Mouse (Mus musculus) hindbrain, embryonic 11.5 days (tissue): ENCODE data around the gene Slc24a2. TPM values are rescaled to one million over a fixed set of nuclear protein-coding genes. Genes with fewer than 3 reads are reported as not detected.

Source experiments
- ATAC-seq: fragments of 200-750 bp; cut with Nextera tagmentation; 2 replicates; pipeline ENCODE4 v1.8.0; 2017; ENCODE audit warnings: mild to moderate bottlenecking, moderate TSS enrichment, moderate library complexity; ENCODE audit not compliant: low FRiP score
- DNase-seq: peaks from one replicate; pipeline ENCODE4 v3.0.0-alpha.2; 2015; ENCODE audit warnings: low spot score
- H3K27ac ChIP-seq: fragments of 300-500 bp; sonication (generic); 2 replicates; pipeline ENCODE4 v1.5.1; 2014; ENCODE audit warnings: mild to moderate bottlenecking, low read depth, low read length
- H3K27me3 ChIP-seq: fragments of 300-500 bp; sonication (generic); 2 replicates; pipeline ENCODE4 v1.6.1; 2014; ENCODE audit warnings: mild to moderate bottlenecking, low read length, moderate library complexity, mixed read lengths; ENCODE audit not compliant: control insufficient read depth, insufficient read depth
- H3K36me3 ChIP-seq: fragments of 300-500 bp; sonication (generic); 2 replicates; pipeline ENCODE4 v1.6.1; 2014; ENCODE audit warnings: mild to moderate bottlenecking, low read length, moderate library complexity, mixed read lengths; ENCODE audit not compliant: control insufficient read depth, insufficient read depth
- H3K4me1 ChIP-seq: fragments of 300-500 bp; sonication (generic); replicated peaks from 2 replicates; pipeline ENCODE4 v1.6.1; 2014; ENCODE audit warnings: low read length, mixed read lengths; ENCODE audit not compliant: control insufficient read depth, insufficient read depth
- H3K4me2 ChIP-seq: fragments of 300-500 bp; sonication (generic); replicated peaks from 2 replicates; pipeline ENCODE4 v1.6.1; 2014; ENCODE audit warnings: mild to moderate bottlenecking, low read depth, low read length
- H3K4me3 ChIP-seq: fragments of 300-500 bp; sonication (generic); 2 replicates; pipeline ENCODE4 v1.5.1; 2014; ENCODE audit warnings: low read depth, low read length
- H3K9ac ChIP-seq: fragments of 300-500 bp; sonication (generic); 2 replicates; pipeline ENCODE4 v1.6.1; 2014; ENCODE audit warnings: low read depth, low read length
- H3K9me3 ChIP-seq: fragments of 300-500 bp; sonication (generic); 2 replicates; pipeline ENCODE4 v1.6.1; 2016; ENCODE audit warnings: low read length; ENCODE audit not compliant: control insufficient read depth
- WGBS: fragments of 180-500 bp; shearing (Covaris S2); extraction: QIAGEN DNeasy Blood & Tissue Kit; methylation state at CpG from one replicate; pipeline ENCODE4 v1.1.7; 2014; 5-methylcytosine and 5-hydroxymethylcytosine counted together
- polyA plus RNA-seq: library from polyadenylated mRNA; unstranded; fragments of >200 nt; fragmentation: Nextera tagmentation; extraction: Ambion mirVana; gene quantifications from 2 replicates; pipeline ENCODE4 v1.2.1, GENCODE M21; 2014

Gene Slc24a2
- polyA plus RNA-seq, 1 experiment from 2014 or later = 0.36 TPM

DNA sequence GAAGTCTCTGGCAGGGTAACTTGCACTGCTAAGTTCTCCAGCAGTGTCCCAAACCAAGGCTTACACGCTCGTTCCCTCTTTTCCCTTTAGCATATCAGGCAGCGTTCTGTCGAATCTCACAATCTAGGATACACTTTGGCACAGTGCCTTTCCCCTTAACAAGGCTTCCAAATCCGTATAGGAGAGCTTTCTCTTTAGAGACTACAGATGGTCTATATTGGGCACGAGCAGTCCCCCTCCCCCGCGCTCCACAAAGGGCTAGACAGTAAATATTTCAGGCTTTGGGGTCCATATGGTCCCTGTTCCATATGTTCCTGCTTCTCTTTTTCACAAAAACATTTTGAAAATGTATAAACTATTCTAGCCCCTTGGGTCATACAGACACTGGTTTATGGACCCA, 205.7 kb downstream of the Slc24a2 start:
- no peaks in the 10 kb centered on the region for H3K4me1 ChIP-seq
- no peak for DNase-seq
- 87% methylated on average over 8 of the region's 8 CpGs for WGBS

DNA sequence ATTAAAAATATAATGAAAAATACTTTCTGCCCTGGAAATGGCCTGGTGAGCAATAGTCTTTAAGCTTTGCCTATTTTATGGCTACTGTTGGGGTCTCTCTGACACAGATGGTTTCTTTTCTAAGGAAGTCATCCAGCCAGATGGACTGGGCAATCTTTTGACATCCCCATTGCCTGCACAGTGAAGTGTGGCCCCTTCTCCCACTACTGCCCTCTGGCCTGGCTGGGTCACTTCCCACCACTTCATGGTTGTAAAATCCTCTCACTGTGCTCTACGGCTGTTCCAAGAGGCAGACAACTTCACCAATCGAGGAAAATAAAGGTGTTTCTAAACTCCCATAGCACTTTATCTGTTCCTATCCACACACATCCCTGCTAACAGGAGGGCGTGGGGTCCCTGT, 208.7 kb downstream of the Slc24a2 start:
- Histone ChIP-seq H3K27ac (no peak overlapping the region), H3K9ac (no peak overlapping the region), H3K4me1 (no peaks in the 10 kb centered on the region), H3K27me3 (no peaks in the 10 kb centered on the region), H3K9me3 (no peaks in the 10 kb centered on the region), H3K4me3 (no peak overlapping the region), H3K4me2 (no peak overlapping the region), H3K36me3 (no peaks in the 10 kb centered on the region)
- WGBS = 69% methylated on average over 3 of the region's 3 CpGs
- no peak for DNase-seq
- ATAC-seq = no peak

More for the DNA sequence above, 205.7 kb downstream of the Slc24a2 start:
- no peak overlapping the region for H3K4me3 ChIP-seq
- H3K4me2 ChIP-seq = no peak overlapping the region
- H3K27me3 ChIP-seq = no peaks in the 10 kb centered on the region
- no peaks in the 10 kb centered on the region for H3K9me3 ChIP-seq
- H3K27ac ChIP-seq = no peak overlapping the region
- no peak for ATAC-seq
- H3K9ac ChIP-seq = no peak overlapping the region
- H3K36me3 ChIP-seq = no peaks in the 10 kb centered on the region

- Histone ChIP-seq H3K9me3 (no peaks in the 10 kb centered on the region), H3K4me3 (no peak overlapping the region), H3K4me2 (no peak overlapping the region), H3K27me3 (no peaks in the 10 kb centered on the region), H3K27ac (no peak overlapping the region), H3K9ac (no peak overlapping the region), H3K4me1 (no peaks in the 10 kb centered on the region), H3K36me3 (no peaks in the 10 kb centered on the region)
- WGBS = 55% methylated on average over 11 of the region's 13 CpGs
- no peak for ATAC-seq
- no peak for DNase-seq
Measured at GRCm38 (mm10) chr4:87019486-87020105, 210.7 kb downstream of the Slc24a2 start.

DNA sequence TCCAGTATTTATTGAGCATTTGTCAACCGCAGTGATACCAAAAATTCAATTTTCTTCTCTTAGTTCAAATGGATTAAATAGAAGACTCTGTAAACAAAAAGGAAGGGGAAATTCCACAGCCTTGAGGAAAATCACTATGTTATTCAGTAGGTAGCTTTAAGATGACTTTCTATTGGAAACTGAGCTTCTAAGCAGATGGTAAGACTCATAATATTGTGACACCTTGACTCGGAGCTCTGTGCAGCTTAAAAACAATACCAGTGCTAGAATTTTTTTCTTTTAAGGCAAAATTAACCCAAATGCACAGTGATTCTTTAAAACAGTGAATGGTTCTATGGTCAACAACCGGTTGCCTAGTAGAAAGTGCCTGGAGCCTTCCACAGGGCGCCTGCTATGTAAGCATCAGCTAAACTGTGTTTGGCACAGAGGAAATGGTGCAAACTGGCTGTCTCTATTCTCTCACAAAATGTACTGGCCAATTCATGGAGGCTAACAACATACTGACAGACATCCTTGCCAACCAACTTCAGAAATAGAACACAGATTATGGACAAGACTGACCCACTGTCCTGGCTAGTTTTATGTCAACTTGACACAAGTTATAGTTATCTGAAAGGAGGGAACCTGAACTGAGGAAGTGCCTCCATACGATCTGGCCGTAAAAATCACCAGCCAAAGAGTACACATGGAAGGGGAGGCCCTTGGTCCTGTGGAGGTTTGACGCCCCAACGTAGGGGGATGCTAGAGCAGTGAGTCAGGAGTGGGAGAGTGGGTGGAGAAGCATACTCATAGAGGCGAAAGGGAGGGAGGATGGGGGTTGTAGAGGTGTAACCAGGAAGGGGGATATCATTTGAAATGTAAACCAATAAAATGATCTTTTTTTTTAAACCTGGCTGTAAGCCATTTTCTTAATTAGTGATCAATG, 211.9 kb downstream of the Slc24a2 start:
- no peak for DNase-seq
- Histone ChIP-seq H3K27ac (no peak overlapping the region), H3K36me3 (no peaks in the 10 kb centered on the region), H3K4me1 (no peaks in the 10 kb centered on the region), H3K4me2 (no peak overlapping the region), H3K27me3 (no peaks in the 10 kb centered on the region), H3K4me3 (no peak overlapping the region), H3K9ac (no peak overlapping the region), H3K9me3 (no peaks in the 10 kb centered on the region)
- ATAC-seq = no peak
- WGBS = 88% methylated on average over 9 of the region's 9 CpGs

- ATAC-seq = no peak
- 85% methylated on average over 3 of the region's 3 CpGs for WGBS
Measured at GRCm38 (mm10) chr4:87017464-87017863, 212.8 kb downstream of the Slc24a2 start.

GRCm38 (mm10) chr4:87015746-87016145, 214.5 kb downstream of the Slc24a2 start:
- H3K9ac ChIP-seq = no peak overlapping the region
- WGBS = 66% methylated on average over 4 of the region's 4 CpGs
- no peaks in the 10 kb centered on the region for H3K36me3 ChIP-seq
- H3K27ac ChIP-seq = no peak overlapping the region
- ATAC-seq = no peak
- no peaks in the 10 kb centered on the region for H3K4me1 ChIP-seq
- no peaks in the 10 kb centered on the region for H3K9me3 ChIP-seq
- H3K4me3 ChIP-seq = no peak overlapping the region
- no peak for DNase-seq
- H3K4me2 ChIP-seq = no peak overlapping the region
- H3K27me3 ChIP-seq = no peaks in the 10 kb centered on the region

More at GRCm38 (mm10) chr4:87017464-87017863, 212.8 kb downstream of the Slc24a2 start:
- Histone ChIP-seq H3K27me3 (no peaks in the 10 kb centered on the region), H3K4me2 (no peak overlapping the region), H3K36me3 (no peaks in the 10 kb centered on the region), H3K27ac (no peak overlapping the region), H3K4me3 (no peak overlapping the region), H3K9ac (no peak overlapping the region), H3K4me1 (no peaks in the 10 kb centered on the region), H3K9me3 (no peaks in the 10 kb centered on the region)
- no peak for DNase-seq

- no peak for DNase-seq
- H3K4me2 ChIP-seq = no peak overlapping the region
- no peak overlapping the region for H3K4me3 ChIP-seq
- no peaks in the 10 kb centered on the region for H3K4me1 ChIP-seq
- H3K9me3 ChIP-seq = no peaks in the 10 kb centered on the region
- ATAC-seq = no peak
- no peaks in the 10 kb centered on the region for H3K36me3 ChIP-seq
- H3K9ac ChIP-seq = no peak overlapping the region
- WGBS = 86% methylated on average over 7 of the region's 7 CpGs
- no peaks in the 10 kb centered on the region for H3K27me3 ChIP-seq
- H3K27ac ChIP-seq = no peak overlapping the region
Measured at GRCm38 (mm10) chr4:87013721-87014620, 216.3 kb downstream of the Slc24a2 start.

DNA sequence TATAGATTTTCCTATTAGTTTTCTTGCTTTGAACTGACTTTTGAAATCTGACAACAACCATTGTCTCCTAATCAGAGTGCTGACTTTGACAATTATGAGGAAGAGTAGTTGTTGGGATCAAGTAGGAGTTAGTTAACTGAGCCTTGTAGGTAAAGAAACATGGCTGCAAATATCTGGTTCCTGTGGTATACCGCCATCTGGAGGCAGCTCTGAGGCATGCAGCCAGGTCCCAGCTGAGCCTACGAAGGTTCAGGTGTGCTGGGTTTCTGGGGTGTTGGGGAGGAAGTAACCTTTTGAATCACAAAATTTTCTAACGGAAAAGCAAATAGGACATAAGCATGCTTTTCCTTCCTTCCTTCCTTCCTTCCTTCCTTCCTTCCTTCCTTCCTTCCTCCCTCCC, 237.8 kb downstream of the Slc24a2 start:
- no peak for ATAC-seq
- no peak overlapping the region for H3K9ac ChIP-seq

More for the DNA sequence above, 237.8 kb downstream of the Slc24a2 start:
- H3K4me1 ChIP-seq = no peaks in the 10 kb centered on the region
- no peaks in the 10 kb centered on the region for H3K36me3 ChIP-seq
- H3K4me3 ChIP-seq = no peak overlapping the region
- WGBS = 70% methylated on average over 3 of the region's 3 CpGs
- no peaks in the 10 kb centered on the region for H3K27me3 ChIP-seq
- no peak for DNase-seq
- no peaks in the 10 kb centered on the region for H3K9me3 ChIP-seq
- H3K4me2 ChIP-seq = no peak overlapping the region
- no peak overlapping the region for H3K27ac ChIP-seq
